Comparison of ENCODE assay signal across 19 mouse cellular contexts in the genomic region with DNA sequence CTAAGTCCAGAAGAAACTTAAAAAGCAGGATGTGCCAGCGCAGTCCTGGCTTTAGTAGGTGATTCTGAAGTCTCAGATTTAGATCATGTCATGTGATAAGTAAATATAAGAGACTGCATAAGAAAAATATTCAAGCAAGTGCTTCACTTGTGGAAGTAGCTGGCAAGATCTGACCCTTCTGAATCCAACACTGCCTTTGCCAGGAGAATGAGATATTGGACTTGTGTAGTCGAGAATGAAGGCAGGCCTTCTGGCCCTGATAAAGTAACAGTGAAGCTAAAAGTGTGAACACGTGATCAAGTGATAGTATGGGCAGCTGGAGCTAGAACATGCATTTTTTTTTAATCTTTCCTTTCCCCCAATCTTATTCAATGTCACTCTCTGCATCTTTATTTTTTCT.
"Had no signal": no experiment of that assay in that cellular context is flagged by ENCODE, and none has a peak within 500 bp of the region (broad histone marks: within the 10 kb centered on the region; RNA-seq: fewer than 3 reads in every experiment).

No protein-coding gene starts in this region.

- H3K9me3 ChIP-seq: liver, embryonic 13.5 days; liver, embryonic 15.5 days; lung, embryonic 15.5 days; megakaryocyte, embryonic 14.5 days; midbrain, embryonic 13.5 days; midbrain, embryonic 15.5 days; neural tube, embryonic 12.5 days had no signal

- H3K9ac ChIP-seq: liver, embryonic 13.5 days; liver, embryonic 15.5 days; liver, postnatal 0 days; lung, embryonic 15.5 days; midbrain, embryonic 13.5 days; midbrain, embryonic 15.5 days; neural tube, embryonic 12.5 days had no signal

- DNase-seq: liver, embryonic 13.5 days; liver, postnatal 0 days; retina, postnatal 1 day; right cerebral cortex, adult 18-20 months; right cerebral cortex, postnatal 25 days; right cerebral cortex, postnatal 4 days; spleen, adult 18-20 months; thymus, adult 18-20 months; thymus, postnatal 14 days; thymus, postnatal 36 days had no signal

- H3K4me3 ChIP-seq: liver, embryonic 13.5 days; liver, embryonic 15.5 days; lung, embryonic 15.5 days; megakaryocyte, embryonic 14.5 days; midbrain, embryonic 13.5 days; midbrain, embryonic 15.5 days; neural tube, embryonic 12.5 days had no signal

- H3K36me3 ChIP-seq: liver, embryonic 13.5 days; liver, embryonic 15.5 days; lung, embryonic 15.5 days; midbrain, embryonic 13.5 days; midbrain, embryonic 15.5 days; neural tube, embryonic 12.5 days had no signal

- H3K27ac ChIP-seq: liver, embryonic 13.5 days; liver, embryonic 15.5 days; lung, embryonic 15.5 days; macrophage; midbrain, embryonic 13.5 days; midbrain, embryonic 15.5 days; neural tube, embryonic 12.5 days had no signal

- H3K4me1 ChIP-seq: liver, embryonic 13.5 days; liver, embryonic 15.5 days; lung, embryonic 15.5 days; midbrain, embryonic 13.5 days; midbrain, embryonic 15.5 days; neural tube, embryonic 12.5 days had no signal

- H3K4me2 ChIP-seq: liver, embryonic 13.5 days; liver, embryonic 15.5 days; lung, embryonic 15.5 days; midbrain, embryonic 11.5 days; midbrain, embryonic 13.5 days; midbrain, embryonic 15.5 days; neural tube, embryonic 12.5 days had no signal

- H3K27me3 ChIP-seq: liver, embryonic 13.5 days; liver, embryonic 15.5 days; lung, embryonic 15.5 days; midbrain, embryonic 13.5 days; midbrain, embryonic 15.5 days; neural tube, embryonic 12.5 days had no signal

- ATAC-seq: liver, postnatal 0 days; lung, postnatal 0 days; midbrain, embryonic 13.5 days; midbrain, embryonic 15.5 days had no signal
